Mouse (Mus musculus) c-Kit-positive CD71-negative TER-119-negative erythroid progenitor cells, embryonic 14.5 days (primary cell): ENCODE results near the gene Micall2.

Source experiments
- DNase-seq: peaks from one replicate; pipeline ENCODE4 v3.0.0-alpha.2; 2013; ENCODE audit warnings: low read depth

Gene Micall2

DNA sequence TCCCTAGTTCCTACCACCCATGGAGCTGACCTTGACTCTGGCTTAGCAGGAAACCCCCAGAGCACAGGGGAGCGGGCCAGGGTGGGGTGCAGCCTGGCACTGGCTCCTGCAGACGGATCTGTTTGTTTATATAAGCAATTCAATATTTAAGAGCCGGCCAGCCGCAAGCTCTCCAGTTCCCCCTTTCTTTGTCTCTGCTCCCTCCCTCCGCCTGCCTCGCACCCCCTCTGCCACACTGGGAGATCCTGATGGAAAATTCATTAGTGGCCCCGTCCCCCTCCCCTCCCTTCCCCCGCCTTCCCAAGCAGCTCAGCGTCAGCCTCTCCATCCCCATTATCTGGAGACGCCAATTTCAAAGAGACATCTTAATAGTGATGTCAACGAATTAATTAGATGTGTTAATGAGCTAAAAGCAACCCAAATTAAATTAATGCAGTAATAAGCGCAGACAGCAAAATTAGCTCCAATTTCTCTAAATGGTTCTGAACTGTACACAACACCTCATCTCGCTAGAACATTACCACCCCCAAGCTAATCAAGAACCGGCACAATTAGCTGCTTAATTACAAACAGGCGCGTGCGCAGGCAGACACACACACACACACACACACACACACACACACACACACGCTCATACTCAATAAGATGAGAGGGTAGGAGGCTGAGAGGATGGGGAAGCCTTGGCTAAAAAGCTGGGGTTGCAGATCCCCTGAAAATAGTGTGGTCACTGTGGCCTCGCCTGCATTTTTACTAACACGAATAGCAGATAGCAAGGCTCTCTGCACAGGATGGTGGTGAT, 54.1 kb downstream of the Micall2 start:
- DNase-seq, result no peak

DNA sequence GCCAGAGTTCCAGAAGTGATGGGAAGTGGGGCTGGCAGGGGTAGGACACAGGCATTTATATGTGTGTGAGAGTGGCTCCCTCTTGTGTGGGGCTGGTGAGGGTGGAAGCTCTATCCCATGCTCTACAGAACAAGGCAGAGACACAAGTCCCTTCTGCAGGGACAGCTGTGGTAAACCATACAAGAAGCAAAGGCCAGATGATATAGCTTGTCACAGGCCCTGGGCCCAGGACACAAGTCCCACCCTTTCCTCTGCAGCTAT, 60.5 kb downstream of the Micall2 start:
- DNase-seq, result no peak

DNA sequence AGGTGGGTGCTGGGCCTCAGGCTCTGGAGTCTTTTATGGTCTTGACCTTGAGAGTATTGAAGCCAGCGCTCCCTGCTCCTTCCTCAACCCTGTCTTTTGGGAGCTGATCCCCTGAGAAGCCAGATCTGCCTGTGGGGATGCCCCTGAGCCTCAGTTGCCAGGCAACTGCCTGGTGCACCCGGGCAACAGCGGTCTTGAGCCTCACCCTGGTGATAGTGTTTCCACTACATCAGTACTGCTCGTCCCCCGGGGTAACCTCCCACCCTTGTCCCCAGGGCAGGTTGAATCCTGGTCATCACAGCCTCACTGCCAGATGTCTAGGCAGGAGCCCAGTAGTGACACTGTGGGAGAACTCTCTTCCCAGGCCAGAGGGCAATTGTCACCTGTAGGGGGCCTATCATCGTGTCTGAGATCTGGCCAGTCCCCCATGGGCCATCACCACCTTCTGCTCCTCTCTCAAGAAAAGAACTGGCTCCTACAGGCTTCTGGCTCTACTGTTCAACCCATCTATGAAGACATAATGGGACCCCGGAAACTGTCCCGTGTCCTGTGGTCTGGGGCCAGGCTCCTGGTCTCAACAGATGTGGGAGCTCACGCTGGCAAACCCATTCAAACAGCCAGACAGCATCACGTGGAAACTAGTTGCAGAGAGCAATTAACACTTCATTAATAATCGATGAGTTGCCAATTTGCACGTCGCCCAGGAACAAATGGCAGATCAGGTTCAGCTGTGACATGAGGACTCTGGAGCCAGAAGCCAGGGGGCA, 61.0 kb downstream of the Micall2 start:
- no peak for DNase-seq

DNA sequence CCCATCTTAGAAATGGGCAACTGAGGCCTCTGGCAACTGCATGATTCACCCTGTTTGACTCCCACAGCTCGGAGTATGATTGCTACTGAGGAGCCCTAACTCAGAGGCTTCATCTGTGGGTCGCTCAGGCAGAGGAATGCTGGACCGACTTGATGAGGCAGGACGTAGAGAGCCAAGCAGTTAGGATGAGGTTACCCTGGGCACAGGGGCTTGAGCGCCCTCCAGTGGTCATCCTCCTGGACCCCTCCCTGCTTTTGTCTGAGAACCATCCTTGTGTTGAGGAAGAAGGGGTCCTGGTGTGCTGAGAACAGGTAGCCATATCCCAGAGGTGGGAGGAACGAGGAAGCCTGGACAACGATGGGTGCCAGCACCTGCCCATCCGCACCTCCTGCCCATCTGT, 66.8 kb downstream of the Micall2 start:
- peak; percentile 31 for DNase-seq

DNA sequence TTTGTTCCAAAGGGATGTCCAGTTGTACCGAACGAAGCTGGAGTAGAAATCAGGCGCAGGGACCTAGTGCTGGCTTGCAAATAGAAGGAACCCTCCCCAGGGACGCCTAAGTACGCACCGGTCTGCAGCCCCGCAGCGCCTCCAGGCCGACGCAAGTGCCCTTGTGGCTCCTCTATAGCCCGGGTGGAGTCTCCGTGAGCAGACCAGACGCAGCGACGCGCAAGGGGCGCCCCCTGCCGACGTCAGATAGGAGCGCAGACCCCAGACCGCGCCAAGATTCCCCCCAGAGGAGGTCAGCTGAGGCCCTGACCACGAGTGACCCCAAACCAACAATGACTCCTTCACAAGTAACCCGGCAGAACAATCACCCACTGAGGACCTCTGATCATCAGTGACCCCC, 67.6 kb downstream of the Micall2 start:
- peak; percentile 52 for DNase-seq

DNA sequence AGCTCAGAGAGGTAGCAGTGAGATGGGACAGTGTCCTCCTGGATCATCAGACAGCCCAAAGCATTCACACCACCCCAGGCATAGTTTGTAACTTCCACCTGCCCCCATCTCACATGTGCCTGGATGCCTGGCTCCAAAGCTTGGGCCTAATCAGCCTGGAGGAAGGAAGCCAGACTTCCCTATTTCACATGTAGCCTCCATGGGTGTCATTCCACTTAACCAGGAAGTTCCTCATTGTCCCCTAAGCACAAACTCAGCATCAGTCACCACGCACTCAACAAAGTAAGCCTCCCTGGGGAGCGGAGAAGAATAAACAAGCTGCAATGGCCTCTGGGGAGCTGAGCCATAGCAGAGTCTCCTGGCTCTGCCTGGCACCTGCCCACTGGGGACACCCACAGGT, 69.6 kb downstream of the Micall2 start:
- DNase-seq, result no peak

DNA sequence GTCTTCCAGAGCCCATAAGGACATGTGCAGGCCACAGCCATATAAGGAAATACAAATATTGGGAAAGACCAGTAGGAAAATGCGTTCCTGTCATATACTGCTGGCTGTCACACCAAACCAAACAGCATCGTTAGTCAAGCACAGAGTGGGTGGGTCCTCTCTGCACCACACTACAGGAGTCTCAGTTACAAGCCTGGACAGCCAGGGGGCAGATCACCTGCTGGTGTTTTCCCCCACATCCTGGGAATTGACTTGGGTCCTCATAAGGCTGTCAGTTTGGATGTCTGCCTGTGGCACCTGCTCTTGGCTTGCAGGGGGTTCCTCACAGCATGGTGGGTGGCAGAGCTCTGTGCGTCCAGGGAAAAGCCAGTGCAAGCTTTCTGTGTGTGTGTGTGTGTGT, 70.8 kb downstream of the Micall2 start:
- DNase-seq, result no peak

DNA sequence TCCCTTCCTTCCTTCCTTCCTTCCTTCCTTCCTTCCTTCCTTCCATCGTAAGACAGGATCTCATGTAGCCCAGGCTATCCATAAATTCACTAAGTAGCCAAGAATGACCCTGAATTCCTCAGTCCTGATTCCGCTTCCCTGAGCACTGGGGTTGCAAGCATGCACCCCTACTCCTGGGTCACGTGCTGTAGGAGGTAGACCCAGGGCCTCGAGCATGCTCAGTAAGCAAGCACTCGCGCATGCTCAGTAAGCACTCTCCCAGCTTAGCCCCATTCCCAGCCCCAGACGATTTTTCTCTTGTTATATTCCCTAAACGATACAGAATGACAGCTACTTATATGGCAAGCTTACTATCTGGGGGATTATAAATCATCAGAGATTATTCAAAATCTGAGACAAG, 74.4 kb downstream of the Micall2 start:
- DNase-seq, result no peak

DNA sequence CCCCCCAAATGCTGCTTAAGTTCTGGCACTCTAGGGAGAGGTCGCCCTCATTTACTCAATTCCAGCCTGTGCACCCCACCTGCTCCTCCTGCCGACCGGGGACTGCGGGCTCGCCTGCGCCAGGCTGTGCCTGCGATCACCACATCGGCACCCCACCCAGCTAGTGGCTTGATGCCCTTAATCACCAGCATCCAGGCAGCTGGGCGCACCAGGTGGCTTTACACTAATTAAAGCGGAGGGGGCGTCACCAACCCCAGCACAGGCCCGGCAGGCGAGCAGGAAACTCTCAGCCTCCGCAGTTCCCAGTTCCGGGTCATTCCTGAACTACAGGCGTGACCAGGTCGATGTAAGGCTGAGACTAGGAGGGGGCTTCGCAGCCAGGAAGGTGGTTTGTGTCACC, 76.8 kb downstream of the Micall2 start:
- DNase-seq, result no peak

DNA sequence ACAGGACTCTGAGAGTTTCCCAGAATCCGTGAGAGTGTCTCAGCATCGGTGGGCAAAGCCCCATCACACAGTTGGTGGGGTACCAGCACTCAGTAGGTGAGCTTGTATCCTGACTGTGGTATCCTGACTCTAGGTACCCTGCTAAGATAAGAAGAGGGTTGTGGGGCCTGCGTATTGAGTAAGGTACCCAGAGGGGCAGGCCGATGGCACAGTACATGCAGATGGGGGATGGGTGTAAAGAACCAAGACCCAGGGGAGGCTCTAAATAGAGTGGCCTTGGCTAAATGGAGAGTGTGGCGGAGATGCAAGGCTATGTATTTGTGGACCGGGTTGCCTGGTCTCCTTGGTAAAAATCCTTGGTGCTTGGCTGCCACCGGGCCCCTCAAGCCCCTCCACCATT, 77.3 kb downstream of the Micall2 start:
- no peak for DNase-seq

DNA sequence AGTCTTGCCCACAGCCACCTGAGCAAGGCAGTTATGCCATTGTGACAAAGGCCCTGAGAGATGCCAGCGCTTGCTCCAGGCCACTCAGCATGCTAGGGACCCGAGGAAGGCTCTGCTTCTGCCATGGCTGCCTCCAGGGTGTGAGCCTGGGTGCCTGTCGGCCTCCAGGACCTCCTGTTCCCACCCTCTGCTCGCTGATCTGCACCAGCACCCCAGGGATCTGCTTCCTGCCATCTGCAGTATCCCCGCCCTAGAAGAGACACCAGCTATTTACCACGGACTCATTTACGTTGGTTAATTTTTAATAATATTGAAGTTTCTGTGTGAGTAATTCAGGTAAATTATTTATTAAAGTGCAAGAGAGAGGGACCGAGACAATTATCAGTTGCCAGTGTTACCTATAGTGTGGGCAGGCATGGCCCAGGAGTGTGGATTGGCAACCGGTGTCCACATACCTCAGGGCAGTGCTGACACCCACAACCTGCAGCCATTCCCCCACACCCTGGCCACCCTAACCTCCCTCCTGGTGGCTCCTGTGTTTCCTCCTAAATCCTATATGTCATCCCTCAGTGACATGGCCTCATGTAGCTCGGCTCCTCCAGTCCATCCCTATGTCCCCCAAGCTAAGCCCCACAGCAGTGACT, 78.1 kb downstream of the Micall2 start:
- no peak for DNase-seq
